Mouse (Mus musculus): ENCODE results near the gene Rph3al.

Gene Rph3al

GRCm38 (mm10) chr11:75813085-75813484, 125.1 kb downstream of the Rph3al start:
- DNase-seq (ENCODE audit: low read depth, low spot score) = no peak

GRCm38 (mm10) chr11:75811900-75812299, 126.3 kb downstream of the Rph3al start:
- DNase-seq (ENCODE audit: low read depth, low spot score) = no peak

DNA sequence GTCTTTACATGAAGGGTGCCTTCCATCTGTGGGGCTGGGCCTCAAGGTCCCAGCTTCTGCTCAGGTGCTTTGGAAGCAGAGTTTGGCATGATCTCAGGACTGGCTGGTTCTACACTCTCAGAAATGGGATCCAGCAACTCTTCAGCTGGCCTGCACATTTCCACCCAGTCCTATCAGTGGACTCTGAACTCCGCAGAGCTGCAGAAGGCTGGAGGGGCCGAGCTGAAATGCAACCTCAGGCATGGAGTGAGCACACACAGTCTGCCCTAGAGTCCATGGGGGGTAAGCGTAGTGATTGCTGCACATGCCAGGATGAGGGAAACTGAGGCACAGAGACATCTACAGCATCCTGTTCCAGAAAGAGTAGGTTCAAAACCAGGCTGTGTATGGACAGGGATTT, 127.7 kb downstream of the Rph3al start:
- no peak for DNase-seq (ENCODE audit: low read depth, low spot score)

DNA sequence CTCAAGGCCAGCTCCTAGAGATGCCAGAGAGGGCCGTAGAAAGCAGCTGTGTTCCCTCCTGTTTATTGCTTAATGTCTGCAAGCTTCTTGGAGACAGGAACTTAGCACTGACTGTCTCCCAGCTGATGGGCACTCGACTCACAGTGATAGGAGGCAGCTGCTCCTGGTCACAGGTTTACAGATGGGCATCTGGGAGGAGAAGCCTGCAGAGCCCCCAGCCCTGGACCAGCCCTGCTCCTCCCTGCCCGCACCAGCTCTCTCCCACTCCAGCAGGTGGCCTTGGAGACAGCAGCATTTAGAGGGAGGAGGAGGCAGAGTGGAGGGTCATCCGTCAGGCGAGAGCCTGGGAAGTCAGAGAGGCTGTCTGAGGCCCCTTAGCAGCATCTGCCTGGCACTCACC, 130.7 kb downstream of the Rph3al start:
- no peak for DNase-seq (ENCODE audit: low read depth, low spot score)

DNA sequence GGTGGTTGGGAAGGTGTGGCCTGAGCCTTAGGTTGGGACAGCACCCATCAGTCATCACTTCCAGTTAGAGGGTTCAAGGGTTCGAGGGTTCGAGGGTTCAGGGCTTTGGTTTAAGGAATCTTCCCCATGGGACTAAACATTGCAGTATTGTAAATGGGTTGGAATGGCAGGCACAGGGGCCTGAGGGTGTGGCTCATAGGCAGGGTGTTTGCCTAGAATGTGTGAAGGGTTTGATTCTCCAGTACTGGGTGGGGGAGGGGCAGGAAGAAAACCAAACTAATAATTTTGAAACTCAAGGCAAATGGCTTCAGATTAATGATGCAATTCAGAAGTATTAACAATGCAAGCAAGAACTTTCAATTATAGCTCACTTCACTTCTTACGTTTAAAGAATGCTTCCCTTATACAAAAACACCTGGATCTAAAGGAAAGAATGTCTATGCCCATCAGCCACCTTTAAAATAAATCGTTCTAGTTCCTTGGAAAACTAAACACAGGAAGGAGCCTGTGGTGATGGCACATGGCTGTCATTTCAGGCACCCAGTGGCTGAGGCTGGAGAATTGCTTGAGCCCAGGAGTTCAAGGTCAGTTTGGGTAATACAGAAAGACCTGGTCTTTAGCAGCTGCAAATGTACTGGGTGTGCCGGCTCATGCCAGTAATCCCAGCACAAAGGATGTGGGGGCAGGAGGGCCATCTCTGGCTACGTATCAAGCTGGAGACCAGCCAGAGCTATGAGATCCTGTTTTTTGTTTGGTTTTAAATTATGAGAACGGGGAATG, 136.3 kb downstream of the Rph3al start:
- DNase-seq (ENCODE audit: low read depth, low spot score) = peak; percentile 80

DNA sequence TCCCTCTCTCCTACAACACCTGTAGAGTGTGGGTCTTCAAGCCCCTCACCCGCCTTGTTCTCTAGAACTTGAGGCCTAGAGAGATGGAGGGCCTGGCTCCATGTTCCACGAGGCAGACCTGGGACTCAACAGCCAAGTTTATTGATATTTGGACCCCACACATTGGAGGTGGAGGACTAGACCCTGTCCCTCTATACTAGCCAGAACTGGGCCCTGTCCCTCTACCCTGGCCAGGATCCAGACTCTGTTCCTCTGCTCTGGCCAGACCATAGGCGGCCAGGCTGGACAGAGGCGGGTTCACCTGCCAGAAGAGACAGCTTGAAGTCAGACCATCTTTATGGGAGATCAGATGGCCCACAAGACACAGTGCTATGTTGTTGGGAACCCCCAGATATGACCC, 136.9 kb downstream of the Rph3al start:
- no peak for DNase-seq (ENCODE audit: low read depth, low spot score)

- no peak for DNase-seq (ENCODE audit: low read depth, low spot score)
These were observed 141.5 kb downstream of the Rph3al start for GRCm38 (mm10) chr11:75796536-75797246.

- DNase-seq (ENCODE audit: low read depth, low spot score) = peak; percentile 37
These were observed 142.2 kb downstream of the Rph3al start, which contains the start of gene Doc2b for GRCm38 (mm10) chr11:75796029-75796445. Gene Doc2b, minus strand, starts transcription at chr11:75796049.

- peak; percentile 19 for DNase-seq (ENCODE audit: low read depth, low spot score)
These were observed 142.9 kb downstream of the Rph3al start for GRCm38 (mm10) chr11:75795321-75795636.

DNA sequence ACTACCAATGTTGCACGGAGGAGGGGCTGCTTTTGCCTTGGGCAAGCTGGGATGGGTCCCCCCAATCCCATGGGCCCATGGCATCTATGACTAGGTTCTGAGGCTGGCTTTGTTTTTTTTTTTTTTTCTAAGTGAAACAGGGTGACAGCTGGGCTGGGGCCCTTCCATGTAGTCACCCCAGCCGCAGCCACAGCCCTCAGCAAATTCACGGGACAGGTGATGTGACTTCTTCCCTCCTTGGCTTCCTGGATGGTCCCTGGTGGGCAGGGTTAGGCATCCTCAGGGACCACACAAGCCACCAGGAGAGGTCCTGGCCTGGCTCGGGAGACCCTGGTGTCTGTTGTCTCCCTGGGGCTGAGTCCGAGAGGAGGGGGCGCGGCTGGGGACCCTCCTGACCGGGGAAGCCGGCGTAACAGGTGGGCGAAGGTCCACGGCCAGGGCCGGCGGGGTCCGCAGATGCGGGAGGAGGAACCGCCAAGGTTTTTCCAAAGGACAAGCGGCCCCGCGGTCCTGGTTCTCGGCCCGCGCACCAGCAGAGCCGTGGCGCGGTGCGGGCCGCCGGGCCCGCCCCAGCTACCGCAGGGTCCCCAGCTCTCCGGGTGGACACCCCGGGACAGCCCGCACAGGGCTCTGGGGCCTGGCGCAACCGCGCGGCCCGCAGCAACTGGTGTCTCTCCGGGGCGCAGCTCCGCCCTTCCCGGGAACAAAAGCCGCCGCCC, 143.5 kb downstream of the Rph3al start:
- DNase-seq (ENCODE audit: low read depth, low spot score) = peak; percentile 27

DNA sequence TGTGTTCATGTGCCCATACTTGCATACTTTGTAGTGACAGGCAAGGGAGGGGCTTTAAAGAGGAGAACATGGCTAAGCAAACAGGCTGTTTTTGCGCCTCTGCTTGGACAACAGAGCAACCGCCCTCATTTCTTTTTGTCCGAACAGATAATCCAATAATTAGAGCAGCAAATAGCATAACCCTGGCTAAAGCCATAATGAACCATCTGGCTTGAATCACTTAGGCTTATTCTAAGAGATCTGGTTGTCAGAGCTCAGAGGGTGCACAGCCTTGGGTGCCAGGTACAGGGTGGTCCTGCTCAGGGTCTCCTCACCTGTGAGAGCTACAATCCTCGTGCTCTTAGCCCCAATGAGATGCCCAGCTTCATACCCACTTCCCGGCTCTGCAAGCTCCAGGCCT, 144.9 kb downstream of the Rph3al start:
- no peak for DNase-seq (ENCODE audit: low read depth, low spot score)

DNA sequence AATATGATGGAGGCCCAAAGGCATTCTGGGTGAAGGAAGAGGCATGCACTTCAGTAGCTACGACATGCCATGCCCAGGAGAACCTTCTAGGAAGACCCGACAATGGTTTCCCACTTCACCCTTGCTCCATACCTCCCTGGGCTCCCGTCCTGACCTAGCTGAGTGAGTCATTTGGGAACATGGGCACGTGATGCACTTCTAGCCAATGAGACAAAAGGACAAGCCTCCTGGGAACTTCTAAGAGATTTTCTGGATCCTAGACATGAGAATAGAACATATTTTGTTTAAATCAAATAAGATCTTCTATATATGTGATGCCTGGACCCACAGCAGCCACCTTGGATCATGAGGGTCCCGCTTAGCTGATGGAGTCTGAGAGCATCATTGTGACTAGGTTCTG, 145.7 kb downstream of the Rph3al start:
- no peak for DNase-seq (ENCODE audit: low read depth, low spot score)

- DNase-seq (ENCODE audit: low read depth, low spot score) = no peak
These were observed 152.3 kb downstream of the Rph3al start for GRCm38 (mm10) chr11:75785897-75786296.

DNA sequence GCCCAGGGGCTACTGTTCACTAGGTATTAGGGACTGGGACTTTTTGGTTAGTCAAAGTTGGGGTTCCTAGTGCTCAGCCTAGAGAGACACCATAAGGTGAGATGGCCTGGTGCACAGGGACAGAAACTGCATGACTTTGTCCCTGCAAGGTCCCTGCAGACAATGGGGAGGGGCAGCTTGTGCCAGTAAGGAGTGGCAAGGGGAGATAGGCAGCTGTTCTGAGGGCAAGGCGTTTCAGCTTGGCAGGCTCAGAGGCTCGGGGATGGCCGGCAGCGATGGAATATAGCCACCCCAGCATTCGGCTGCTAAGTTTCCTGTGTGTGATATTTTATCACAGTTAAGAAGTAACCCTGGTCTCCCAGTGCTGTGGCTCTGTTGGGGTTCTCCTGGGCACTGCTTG, 154.4 kb downstream of the Rph3al start:
- no peak for DNase-seq (ENCODE audit: low read depth, low spot score)

DNA sequence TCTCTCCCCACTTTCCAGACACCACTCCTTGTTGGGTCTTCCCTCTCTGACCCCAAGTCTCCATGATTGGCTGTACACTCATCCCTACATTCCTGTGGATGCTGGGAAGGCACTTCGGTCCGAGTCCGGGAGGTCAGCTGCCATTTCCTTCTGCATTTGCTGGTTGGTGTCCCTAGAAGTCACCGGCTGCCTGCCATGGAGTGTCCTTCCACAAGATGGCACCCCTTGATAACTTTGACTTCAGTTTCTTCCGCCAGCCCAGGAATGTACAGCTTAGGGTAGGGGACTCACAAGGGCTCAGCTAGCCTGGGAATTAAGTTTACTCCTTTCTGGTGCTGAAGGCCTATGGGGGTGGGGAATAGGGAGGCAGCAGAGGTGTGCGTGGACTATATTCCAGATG, 156.3 kb downstream of the Rph3al start:
- peak; percentile 61 for DNase-seq (ENCODE audit: low read depth, low spot score)

All from R1 (cell line).